Mouse (Mus musculus) right cerebral cortex, postnatal 14 days (tissue): Measurements from ENCODE around the gene Exoc6b.
A peak's percentile ranks its signal among the peaks of the same experiment; 100 is the strongest.

Experiments
- DNase-seq: peaks from one replicate; pipeline ENCODE4 v3.0.0; 2022

Exoc6b gene

DNA sequence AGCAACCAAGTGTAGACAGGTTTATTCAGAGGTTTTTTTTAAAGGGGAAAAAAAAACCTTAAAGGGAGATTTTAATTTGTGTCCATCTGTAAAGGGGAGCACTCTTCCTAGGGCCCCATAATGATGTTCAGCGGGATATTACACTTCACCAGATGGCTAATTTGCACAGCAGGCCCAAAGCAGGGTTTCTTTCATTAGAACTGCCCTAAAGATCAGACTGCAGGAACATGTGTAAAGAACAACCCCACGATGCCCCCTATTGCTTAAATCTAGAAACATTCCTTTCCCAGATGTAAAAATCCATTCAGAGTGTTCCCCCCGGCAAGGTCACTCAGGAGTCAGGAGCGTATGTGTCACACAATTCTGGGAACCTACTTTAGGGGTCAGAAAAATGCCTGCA is 202.2 kb downstream of the Exoc6b start:
- DNase-seq = no peak

DNA sequence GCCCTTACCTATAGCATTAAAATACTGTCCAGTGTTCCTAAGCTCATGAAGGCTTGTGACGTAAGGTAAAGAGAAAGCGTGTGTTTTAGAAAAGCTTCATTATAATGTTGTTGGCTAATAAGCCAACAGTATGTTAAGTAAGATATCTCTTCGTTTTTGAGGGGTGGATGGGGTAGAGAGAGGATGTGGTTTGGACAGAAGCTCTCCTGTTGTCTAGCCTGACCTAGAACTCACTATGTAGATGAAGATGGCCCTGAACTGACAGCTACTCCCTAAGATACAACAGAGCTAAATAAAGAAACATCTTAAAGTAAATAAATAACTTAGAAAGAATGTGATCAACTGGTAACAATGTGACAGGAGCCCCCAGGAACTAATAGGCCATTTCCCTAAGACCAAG is 204.7 kb downstream of the Exoc6b start:
- DNase-seq = no peak

DNA sequence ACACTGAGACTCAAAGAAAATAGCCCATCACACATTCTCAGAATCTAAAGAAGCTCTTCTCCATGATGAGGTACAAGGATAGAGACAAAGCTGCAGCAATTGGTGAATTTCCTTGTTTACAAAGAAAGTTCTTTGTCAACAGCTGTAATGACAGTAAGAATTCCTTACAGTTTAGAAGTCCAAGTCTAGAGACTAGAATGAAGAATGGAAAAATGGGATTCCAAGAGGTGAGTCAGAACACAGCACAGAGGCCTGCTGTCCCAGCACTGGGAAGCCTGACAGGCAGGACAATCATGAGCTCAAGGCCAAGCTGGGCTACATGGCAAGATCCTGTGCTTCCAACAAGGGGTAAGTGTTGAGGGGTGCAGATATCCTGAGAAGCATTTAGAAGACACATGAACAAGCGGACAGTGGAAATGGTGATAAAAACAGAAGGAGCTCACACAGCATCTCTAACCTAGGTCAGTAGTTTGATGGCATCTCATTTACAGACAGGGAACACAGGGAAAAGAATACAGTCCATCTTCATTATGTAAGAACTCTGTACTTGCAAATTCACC is 205.4 kb downstream of the Exoc6b start:
- DNase-seq = no peak

DNA sequence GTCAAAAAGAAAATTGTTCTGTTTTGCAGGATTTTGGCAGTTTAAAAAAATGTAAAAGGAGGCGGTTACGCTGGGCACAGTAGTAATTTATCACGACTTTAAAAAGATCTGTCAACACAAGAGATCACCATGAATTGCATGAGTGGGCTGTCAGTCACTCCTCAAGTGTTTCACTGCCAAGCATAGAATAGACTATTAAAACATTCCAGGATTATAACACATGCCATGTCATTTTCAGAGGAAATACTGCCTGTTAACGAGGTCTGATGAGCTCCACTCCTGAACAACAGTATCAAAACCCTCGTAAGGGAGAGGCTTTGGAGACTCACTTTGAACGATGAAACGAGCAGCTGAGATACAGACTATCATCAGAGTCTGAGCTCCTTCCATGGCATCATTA is 223.6 kb downstream of the Exoc6b start:
- no peak for DNase-seq

DNA sequence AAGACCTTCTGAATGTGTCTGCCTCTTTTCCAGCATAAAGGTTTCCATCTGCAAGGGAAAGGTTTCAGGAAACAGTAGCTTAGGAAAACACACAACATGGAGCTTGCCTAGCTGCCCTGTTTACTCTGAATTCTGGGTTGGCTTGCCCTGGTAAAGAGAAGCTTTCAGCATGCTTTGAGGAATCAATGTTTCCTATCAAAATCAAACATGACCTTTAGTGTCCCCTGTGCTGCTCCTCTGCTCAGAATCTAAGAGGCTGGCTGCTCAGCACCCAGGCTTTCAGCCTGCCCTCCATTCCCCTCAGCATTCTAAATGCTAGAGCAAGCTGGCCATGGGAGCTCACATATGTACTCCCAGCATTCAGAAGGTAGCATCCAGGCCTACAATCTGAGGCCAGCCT is 228.2 kb downstream of the Exoc6b start:
- DNase-seq = no peak

DNA sequence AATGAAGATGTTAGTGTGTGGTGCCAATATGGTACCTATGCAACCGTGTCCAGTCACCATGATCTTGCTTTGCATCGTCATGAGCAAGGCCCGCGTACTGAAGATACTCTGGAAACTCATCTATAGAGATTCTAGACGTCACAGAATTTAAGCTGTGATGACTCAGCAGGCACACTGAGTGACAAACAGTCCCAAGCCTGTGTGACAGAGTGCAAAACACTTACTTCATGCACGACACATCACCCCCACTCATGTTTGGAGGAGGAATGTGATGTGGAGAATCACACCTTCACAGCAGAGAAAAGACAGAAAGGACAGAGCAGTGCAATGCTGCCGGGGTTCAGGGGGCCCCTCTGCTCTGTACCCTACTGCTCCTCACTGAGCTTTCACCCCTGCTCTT is 261.8 kb downstream of the Exoc6b start:
- DNase-seq = no peak

DNA sequence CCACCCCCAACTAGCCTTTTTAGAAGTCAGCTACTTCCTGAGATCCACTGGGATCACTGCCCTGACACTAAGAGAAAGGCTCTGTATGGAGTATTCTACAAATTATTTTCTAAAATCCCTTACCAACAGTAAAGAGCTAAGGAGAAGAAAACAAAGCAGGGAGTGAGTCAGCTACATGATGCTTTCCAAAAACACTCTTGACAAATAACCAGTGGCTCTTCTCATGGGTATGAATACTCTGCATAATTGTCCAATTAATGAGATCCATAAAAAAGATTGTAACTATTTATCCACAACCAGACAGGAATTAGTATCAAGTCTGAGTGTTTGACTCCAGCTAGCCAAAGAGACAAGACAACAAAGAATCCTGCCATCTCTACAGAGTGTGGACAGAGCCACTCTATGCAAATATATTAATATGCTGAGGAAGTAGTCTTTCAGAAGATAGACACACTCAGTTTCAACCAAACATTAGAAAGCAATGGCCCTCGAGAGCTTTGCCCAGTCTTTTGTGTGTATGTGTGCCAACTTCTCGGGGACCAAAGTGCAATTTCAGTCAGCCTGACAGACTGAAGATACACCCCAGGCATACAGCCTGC is 263.1 kb downstream of the Exoc6b start:
- no peak for DNase-seq

DNA sequence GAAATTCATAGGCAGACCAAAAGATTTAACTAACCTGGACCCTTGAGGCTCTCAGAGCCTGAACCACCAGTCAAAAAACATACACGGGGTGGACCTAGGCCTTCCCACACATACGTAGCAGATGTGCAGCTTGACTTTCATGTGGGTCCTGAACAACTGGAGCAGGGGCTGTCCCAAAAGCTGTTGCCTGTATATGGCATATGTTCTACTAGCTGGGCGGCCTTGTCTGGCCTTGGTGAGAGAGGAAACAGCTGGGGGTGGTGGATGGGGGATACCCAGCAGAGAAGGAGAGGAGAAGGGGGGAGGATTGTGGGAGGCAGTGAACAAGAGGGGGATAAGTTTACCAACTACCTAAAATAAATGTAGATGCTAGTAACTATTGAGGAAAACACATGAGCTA is 270.6 kb downstream of the Exoc6b start:
- DNase-seq = no peak

DNA sequence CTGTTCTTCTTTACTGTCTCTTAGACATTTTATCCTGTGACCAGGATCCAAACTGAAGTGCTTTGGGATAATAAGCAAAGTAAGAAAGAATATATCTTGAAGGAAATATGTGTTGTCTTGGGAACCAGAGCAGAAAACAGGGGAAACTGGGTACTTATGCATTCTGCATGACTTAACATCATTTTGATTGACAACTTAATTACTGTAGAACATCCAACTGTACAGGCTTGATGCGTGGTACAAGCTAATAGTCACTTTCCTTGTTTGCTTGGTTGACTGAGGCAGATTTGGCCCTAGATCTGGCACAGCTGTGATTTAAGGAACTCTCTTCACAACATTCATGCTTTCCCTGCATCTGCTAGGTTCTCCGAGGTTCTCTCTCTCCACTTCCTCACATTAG is 285.3 kb downstream of the Exoc6b start:
- no peak for DNase-seq

DNA sequence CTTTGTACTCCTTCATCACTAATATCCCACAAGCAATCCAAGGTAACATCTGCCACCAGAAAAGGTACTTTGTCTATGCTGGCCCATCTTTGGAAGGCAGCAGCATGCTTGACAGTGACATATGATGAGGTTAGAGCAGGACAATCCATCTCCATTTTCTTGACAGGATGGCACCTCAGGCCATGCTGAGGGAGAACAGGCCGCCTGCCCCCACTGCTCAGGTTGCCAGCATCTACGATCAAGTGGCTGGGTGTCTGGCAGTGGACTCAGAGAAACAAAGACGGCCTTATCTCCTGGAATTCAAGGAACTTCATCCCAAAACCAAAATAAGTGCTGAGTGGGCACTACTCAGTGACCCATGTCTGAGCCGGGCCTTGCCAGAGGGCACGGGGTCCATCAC is 289.3 kb downstream of the Exoc6b start:
- no peak for DNase-seq

DNA sequence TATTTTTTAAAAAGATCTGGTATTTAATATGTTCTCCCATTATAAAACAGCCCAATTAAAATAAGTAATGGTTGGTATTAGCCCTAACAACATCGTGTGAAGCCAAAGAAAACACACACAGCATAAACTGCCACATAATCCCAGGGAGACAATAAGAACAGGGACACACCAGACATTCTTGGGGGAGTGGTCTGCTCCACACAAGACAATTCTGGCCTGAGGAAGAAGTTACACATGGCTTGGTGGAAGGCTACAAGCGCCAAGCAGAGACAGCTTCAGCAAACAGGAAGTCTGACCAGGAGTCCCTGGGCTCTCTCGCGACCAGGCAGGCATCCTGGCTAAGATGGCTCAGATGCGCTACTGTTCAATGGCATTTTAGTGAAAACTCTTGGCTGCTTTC is 290.3 kb downstream of the Exoc6b start:
- no peak for DNase-seq

DNA sequence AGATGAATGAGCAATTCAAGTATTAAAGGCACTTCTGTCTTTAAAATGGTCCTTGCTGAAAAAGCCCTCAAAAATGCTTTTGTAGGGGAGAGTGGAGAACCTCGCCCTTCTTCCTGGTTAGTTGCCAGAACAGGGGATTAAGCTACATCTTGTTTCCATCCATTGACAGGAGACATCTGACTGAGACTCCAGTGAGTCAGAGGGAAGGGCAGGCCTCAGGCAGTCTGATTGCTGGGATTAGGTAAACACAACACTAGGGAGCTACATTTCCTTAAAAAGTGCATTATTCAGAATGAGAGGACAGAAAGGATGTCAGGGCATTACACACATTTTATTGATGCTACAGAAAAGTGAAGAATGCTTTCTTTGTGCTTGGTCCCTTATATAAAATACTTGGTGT is 293.4 kb downstream of the Exoc6b start:
- DNase-seq = no peak

DNA sequence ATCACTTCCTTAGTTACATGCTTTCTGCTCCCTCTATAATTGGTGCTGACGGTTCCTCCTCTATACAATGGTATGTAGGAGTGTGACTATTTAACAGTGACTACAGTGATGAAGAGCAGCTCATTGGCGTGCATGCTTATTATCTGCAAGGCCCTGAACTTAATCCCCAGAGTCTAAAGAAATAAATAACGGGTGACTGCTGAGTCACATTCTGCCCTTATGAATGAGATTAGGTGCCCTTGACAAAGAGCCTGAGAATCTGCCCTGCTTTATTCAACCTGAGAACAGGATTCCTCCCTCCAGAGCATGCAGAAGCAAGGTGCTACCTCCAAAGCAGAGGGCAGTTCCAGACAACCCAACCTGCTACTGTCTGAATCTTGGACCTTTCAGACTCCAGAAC is 314.0 kb downstream of the Exoc6b start:
- no peak for DNase-seq

DNA sequence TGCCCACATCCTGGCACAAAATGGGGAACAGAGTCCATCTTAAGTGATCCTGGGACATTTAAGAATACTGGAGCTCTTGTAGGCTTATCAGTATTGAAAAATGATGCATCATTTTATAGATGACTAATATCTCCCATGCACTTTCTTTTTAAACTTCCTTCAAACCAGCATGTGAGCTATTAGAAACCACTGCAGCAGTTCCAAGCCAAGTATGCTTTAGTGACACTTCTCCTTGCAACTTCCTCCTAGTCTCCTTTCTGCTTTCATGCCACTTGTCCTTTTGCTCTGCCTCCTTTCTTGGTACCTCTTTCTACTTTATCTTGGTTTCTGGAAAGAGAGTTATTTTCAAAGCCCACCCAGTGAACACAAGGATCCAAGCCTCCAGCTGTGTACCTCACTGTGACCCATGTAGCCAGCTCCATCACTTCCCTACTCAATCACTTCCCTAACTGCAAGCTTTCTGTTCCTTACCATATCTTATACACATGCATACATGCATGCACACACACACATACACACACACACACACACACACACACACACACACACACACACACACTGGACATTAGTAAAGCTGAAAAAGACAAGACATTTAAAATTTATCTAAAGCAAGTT is 316.4 kb downstream of the Exoc6b start:
- no peak for DNase-seq

DNA sequence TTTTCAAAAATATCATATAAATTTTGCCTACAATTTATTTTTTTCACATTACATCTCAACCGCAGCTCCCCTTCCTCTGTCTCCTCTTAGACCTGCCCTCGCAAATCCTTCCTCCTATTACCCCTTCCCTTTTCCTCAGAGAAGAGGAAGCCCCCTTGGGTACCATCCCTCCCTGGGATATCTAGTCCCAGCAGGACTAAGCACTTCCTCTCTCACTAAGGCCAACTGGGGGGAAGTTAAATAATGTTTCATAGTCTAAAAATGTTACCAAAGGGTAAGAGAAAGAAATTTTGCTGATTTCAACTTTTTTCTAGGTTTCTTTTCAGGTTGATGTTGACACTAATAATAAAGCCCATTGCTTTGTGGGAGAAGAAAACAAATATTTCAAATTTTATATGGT is 317.9 kb downstream of the Exoc6b start:
- no peak for DNase-seq

DNA sequence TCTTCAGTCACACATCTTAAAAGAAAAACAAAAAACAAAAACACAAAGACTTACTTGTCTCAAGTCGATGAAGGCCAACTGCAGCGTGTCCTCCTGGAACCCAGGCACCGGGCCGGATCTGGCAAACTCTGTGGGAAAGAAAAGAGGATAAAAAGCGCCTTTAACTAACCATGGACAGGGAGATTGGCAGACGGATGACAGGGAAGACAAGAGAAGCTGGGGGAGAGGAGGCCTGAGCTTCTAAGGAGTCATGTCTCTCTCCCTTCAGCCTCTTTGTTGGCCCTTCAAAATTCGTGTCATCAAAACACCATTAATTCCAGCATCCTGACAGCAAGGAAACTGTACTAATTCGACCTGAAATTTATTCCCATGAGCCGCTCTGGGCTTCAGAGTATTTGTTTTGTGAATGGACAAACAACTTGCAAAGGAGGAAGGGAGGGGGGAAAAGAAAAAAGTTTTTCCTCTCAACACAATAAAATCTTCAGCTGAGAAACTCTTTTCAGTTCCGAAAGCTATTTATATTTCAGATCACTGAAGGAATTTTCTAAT is 322.4 kb downstream of the Exoc6b start:
- DNase-seq = peak; percentile 11

DNA sequence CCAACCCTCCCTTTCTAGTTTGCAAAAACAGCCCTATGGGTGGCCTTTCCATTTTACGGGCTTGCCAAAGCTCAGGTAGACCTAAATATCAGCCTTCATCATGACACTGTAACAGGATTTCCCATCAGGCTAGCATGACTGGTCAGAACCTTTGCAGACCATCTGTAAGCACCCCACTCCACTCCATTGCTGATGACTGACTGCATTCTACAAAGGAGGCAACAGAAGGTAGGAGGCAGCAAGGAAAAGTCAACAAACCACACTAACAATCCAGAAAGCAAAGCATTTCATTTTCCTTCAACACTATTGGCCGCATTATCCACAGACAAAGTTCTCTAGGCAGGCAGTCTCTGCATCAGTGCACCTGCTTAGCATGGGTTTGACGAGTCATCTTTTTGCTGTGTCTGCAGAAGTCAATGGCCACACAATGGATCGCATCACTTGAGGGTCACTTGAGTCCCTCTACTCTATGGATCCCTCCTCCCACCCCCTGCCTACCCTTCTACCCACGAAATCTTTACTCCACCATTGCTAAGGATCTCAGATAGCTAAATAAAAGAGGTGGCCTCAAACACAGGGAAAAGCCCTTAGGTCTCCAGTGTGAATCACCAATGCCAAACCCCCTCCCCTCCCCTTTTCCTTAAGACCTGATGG is 323.0 kb downstream of the Exoc6b start:
- no peak for DNase-seq

DNA sequence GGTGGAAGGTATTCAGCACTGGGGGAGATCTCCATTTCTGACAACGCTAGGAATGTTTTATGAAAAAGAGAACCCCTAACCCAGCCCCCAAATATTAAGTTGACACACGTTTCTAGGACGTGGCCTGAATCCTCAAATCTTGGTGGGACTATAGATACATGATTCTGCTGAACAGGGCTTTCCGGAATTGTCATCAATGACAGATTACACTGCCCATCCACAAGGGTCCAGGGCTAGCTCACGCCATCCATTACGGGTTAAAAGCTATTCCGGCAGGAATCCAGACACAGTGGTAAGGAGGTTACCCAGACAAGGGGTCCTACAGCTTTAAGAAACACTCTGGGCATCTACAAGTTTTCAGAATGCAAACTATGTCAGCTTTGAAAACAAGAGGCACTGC is 323.7 kb downstream of the Exoc6b start:
- no peak for DNase-seq

DNA sequence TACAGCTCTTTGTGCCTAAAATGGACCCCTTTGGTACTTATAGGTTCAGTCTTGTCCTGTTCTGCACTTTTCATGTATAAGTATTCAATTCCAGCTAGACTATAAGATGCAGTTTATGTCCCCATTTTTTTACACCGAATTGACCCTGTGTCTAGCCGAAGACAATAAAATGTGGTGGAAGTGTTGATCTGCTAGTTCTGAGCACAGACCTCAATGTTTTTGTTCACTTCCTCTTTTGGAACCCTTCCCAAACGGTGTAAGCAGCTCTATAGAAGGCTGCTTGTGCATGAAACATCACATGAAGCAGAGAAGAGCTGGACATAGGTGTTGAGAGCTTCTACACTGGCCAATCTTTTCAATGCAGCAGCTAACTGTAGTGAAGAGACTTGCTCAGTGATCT is 327.1 kb downstream of the Exoc6b start:
- no peak for DNase-seq

DNA sequence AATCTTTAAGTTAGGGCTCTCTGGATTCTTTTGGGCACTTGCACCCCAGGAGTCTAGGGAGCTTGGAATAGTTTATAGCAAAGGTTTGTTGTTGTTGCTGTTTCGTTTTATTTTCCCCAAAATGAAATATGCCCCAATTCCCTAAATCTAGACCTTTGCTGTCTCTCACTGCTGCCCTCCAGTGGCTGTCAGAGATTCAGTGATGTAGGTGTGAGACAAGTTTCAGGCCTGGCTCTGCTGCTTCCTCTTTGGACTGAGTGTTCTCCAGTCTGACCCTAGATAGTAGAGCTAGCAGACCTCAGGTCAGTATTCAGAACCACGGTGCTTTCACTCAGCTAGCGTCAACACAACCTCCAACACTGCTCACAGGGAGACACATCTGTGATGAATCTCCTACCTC is 332.4 kb downstream of the Exoc6b start:
- DNase-seq = peak; percentile 37

DNA sequence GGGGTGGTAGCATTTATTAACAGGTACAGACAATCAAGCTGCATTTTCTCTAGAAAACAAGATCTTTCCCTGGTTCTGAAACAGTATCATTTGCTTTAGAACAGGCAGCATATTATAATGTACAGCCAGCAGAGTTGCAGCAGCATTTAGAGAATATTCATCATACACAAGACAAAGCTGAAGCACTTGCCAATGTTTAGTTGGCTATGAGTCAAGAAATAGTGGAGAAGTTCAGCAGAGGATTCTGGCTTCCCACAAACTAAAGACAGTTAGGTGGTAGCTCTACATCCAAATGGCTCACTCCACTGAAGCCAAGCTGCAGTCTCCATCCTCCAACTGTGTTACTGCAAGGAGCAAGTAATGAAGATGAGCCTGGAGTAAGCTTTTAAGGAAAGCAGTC is 342.4 kb downstream of the Exoc6b start:
- DNase-seq = no peak

DNA sequence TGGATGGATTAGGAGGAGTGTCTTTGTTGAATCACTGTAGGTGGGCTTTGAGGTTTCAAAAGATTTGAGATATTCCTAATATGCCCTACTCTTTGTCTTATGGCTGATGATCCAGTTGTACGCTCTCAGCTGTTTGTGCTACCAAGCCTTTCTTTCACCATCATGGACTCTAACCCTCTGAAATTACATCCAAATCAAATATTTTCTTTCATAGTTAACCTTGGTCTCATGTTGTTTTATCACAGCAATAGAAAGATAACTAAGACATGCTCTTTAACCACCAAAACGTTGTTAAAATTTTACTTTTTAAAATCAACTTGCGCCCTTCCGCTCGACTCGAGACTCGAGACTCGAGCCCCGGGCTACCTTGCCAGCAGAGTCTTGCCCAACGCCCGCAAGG is 356.1 kb downstream of the Exoc6b start:
- no peak for DNase-seq

DNA sequence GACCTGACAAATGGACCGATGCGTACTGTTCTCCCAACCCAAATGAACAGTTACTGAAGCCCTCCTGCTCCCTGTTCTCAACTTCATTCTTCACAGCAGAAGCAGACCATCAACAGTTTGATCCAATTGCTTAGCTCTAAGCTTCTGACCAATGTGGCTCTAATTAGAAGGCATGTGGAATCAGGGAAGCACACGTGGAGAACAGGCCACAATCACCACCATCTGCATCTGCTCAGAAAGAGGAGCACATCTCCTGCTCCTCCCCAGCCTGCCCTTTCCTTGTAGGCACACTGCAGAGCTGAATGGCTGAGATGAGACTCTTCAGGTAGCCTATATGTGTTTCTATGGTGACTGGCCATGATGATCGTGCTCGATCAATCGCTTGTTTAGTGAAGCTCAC is 358.5 kb downstream of the Exoc6b start:
- DNase-seq = no peak

DNA sequence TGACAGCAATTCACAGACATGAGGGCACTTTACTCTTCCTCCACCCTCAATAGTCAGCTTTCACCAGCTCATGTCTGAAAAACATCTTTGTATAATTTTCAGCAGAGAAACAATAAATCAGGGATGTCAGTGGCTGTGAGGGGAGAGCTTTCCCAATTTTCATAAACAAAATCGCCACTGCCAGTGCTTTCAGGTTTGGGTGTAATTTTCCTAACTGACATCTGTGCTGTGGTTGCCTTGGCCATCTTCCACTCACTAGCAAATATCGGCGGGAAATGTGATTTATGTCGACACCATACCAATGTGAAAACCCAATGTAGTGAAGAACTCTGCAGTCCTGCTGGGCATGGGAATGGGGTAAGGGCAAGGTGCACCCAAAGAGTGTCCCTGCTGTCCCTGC is 360.7 kb downstream of the Exoc6b start:
- DNase-seq = no peak
